Mouse (Mus musculus) forebrain, embryonic 15.5 days (tissue): ENCODE results near the gene Dennd6a. TPM values are rescaled to one million over a fixed set of nuclear protein-coding genes. Genes with fewer than 3 reads are reported as not detected.

Experiments used
- ATAC-seq: fragments of 200-750 bp; cut with Nextera tagmentation; replicated peaks from 2 replicates; pipeline ENCODE4 v1.8.0; 2017; ENCODE audit warnings: mild to moderate bottlenecking, moderate TSS enrichment, moderate library complexity
- H3K27ac ChIP-seq: fragments of 300-500 bp; sonication (generic); replicated peaks from 2 replicates; pipeline ENCODE4 v1.5.1; 2015; ENCODE audit warnings: mild to moderate bottlenecking, inconsistent platforms
- H3K27me3 ChIP-seq: fragments of 300-500 bp; sonication (generic); 2 replicates; pipeline ENCODE4 v1.6.1; 2015; ENCODE audit warnings: inconsistent platforms
- H3K36me3 ChIP-seq: fragments of 300-500 bp; sonication (generic); 2 replicates; pipeline ENCODE4 v1.6.1; 2015; ENCODE audit warnings: mild to moderate bottlenecking, inconsistent platforms
- H3K4me1 ChIP-seq: fragments of 300-500 bp; sonication (generic); 2 replicates; pipeline ENCODE4 v1.6.1; 2015; ENCODE audit warnings: inconsistent platforms
- H3K4me2 ChIP-seq: fragments of 300-500 bp; sonication (generic); replicated peaks from 2 replicates; pipeline ENCODE4 v1.6.1; 2015; ENCODE audit warnings: mild to moderate bottlenecking, inconsistent platforms
- H3K4me3 ChIP-seq: fragments of 300-500 bp; sonication (generic); 2 replicates; pipeline ENCODE4 v1.5.1; 2015; ENCODE audit warnings: mild to moderate bottlenecking, inconsistent platforms
- H3K9ac ChIP-seq: fragments of 300-500 bp; sonication (generic); replicated peaks from 2 replicates; pipeline ENCODE4 v1.6.1; 2015; ENCODE audit warnings: mild to moderate bottlenecking, inconsistent platforms
- H3K9me3 ChIP-seq: fragments of 300-500 bp; sonication (generic); 2 replicates; pipeline ENCODE4 v1.6.1; 2016; ENCODE audit warnings: inconsistent platforms
- WGBS: fragments of 180-500 bp; shearing (Covaris S2); methylation state at CpG from one replicate; pipeline ENCODE4 v1.1.7; 2015; ENCODE audit warnings: mixed read lengths; 5-methylcytosine and 5-hydroxymethylcytosine counted together
- polyA plus RNA-seq: library from polyadenylated mRNA; unstranded; fragments of >200 nt; fragmentation: Nextera tagmentation; extraction: Ambion mirVana; gene quantifications from 2 replicates; pipeline ENCODE4 v1.2.1, GENCODE M21; 2015

Gene Dennd6a
- polyA plus RNA-seq, 1 experiment from 2014 or later, result 23.8 TPM

DNA sequence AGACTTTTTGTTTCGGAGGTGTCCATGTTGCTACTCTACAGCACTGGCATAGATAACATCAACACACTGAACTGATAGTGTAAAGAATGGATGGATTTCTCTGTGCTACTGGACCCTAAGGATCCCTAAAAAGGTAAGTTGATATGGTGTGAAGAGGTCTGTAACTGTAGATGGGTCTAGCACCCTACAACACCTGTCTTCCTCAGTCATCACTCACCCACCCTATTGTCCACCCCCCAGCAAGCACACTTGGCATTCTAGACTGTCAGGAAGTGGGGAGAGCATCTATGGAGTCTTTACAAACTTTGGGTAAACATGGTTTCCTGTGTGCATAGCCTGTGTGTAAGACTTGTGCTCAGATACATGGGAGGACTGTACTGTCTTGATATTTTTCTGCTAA is 31.5 kb upstream of the Dennd6a start:
- no peak overlapping the region for H3K27ac ChIP-seq
- no peak overlapping the region for H3K9ac ChIP-seq
- no peak overlapping the region for H3K4me3 ChIP-seq
- H3K9me3 ChIP-seq, result no peaks in the 10 kb centered on the region
- WGBS, result 95% methylated on average over 1 of the region's 1 CpGs
- no peak for ATAC-seq
- H3K4me2 ChIP-seq, result no peak overlapping the region
- no peaks in the 10 kb centered on the region for H3K36me3 ChIP-seq
- no peaks in the 10 kb centered on the region for H3K4me1 ChIP-seq
- H3K27me3 ChIP-seq, result no peaks in the 10 kb centered on the region

DNA sequence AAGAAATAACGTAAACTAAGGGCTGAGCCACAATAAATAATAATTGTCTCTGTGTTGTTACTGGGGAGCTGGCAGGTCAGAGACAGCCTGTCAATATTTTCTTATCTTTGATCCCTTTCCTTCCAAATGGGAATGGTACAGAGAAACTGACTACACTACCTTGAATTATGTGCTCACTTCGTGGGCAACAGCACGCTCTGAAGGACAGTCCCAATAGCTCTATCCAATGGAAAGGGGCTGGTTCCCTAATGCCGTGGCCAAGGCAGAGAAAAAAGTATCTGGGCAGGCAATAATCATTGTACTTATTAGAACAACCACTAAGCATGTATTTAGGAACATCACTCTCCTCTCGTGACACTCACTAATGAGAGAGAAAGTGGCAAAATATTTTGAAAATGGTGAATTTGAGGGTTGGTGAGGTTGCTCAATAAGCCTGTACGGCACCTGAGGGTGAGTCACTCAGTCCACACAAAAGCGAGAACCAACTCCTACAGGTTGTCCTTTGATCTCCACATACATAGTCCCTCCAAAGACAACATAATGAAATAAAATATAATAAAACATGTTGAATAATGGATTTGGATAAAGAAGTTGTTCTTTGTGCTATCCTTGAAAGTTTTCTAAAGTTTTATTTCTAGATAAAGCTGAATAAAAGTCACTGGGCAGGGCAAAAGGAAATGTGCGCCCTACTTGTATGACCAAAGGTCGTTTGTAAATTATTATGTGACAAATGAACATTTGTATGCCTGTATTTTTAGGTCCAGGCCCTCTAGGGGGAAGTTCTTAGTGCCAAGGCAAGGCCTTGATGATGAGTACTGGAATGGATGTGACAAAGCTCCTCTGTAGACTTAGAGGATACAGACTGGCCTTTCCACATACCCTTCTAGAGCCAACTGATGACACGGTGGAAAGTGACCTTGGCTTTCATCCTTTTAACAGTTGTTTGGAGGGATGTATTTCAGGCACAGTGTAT is 25.9 kb upstream of the Dennd6a start:
- no peaks in the 10 kb centered on the region for H3K27me3 ChIP-seq
- 81% methylated on average over 10 of the region's 10 CpGs for WGBS
- no peak overlapping the region for H3K4me2 ChIP-seq
- no peak overlapping the region for H3K9ac ChIP-seq
- H3K9me3 ChIP-seq, result no peaks in the 10 kb centered on the region
- ATAC-seq, result no peak
- no peaks in the 10 kb centered on the region for H3K36me3 ChIP-seq
- H3K4me1 ChIP-seq, result no peaks in the 10 kb centered on the region
- H3K4me3 ChIP-seq, result no peak overlapping the region
- H3K27ac ChIP-seq, result no peak overlapping the region

DNA sequence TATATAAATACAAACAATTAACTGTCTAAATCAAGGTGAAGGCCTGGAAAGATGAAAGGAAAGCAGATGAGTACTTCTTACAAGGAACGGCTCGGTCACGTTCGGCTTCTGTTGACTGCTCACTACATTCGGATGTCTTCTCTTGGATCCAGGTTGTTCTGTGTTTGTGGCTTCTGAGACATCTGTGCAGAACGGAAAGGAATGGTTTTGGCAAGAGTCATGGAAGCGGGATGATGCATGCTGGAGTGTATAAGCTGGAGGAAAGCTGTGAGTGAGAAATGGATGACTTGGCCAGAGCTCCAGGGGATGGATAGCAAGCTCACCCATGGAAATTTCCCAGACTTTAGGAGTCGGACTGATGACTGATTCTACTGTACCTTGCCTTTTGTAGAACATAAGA is 22.9 kb upstream of the Dennd6a start:
- no peak overlapping the region for H3K9ac ChIP-seq
- H3K27ac ChIP-seq, result no peak overlapping the region
- no peak overlapping the region for H3K4me3 ChIP-seq
- no peaks in the 10 kb centered on the region for H3K4me1 ChIP-seq
- ATAC-seq, result no peak
- no peaks in the 10 kb centered on the region for H3K36me3 ChIP-seq
- 91% methylated on average over 8 of the region's 8 CpGs for WGBS
- H3K9me3 ChIP-seq, result no peaks in the 10 kb centered on the region
- H3K27me3 ChIP-seq, result no peaks in the 10 kb centered on the region
- H3K4me2 ChIP-seq, result no peak overlapping the region

DNA sequence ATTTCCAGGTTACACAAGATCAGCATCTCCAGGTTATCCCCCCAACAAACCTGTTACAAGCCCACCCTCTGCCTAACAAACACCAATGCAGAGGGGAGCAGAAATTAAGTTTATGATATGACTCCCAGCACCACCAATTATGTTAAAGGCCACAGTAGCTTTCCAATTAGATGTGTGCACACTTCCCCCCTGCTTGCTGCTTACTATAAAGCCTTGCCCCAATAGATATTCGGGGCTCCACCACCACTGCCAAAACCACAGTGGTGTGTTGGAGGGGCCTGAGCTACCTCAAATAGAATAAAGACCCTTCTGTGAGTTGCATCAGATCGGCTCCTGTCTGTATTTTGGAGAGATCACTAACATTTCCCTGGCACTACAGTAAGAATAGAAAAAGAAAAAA is 21.2 kb upstream of the Dennd6a start:
- H3K4me3 ChIP-seq, result no peak overlapping the region
- H3K36me3 ChIP-seq, result no peaks in the 10 kb centered on the region
- no peak overlapping the region for H3K27ac ChIP-seq
- 86% methylated on average over 2 of the region's 2 CpGs for WGBS
- H3K4me1 ChIP-seq, result no peaks in the 10 kb centered on the region
- no peaks in the 10 kb centered on the region for H3K27me3 ChIP-seq
- no peak overlapping the region for H3K9ac ChIP-seq
- ATAC-seq, result no peak
- no peak overlapping the region for H3K4me2 ChIP-seq
- H3K9me3 ChIP-seq, result no peaks in the 10 kb centered on the region

DNA sequence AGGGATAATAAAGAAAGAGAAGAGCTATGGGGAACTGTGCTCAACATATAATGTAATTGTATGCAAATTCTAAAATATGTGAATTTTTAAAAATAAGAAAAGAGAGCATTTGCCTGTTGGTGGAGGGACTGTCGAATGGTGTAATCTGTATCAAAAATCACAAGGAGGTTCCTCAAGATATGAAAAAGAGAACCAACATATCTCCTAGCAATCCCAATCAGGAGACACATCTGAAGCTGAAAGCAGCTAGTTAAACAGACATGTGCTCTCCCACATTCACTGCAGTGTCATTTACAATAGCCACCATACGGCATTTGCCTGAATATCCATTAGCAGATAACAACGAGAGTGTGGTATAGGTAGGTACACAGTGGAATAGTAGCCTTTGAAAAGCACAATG is 20.8 kb upstream of the Dennd6a start:
- 83% methylated on average over 3 of the region's 3 CpGs for WGBS
- H3K36me3 ChIP-seq, result no peaks in the 10 kb centered on the region

DNA sequence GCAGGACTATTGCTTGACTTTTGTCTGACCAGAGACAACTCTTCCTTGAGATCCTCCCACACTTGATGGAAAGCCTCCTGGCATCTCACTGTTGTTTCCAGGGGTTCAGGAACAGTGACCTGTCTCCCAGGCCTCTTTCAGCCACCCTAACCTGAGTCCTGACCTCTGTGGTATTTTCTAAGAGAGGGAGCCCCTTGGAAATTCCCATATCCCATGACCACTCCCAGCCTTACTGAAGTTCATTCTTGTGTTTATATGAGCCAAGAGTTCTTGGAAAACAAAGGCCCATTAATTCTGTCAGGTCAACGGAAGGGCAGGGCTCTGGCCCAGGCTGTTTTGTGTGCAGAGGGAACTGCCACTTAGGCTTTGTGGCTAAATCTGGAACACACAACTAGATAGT is 16.1 kb upstream of the Dennd6a start:
- no peak overlapping the region for H3K9ac ChIP-seq
- ATAC-seq, result no peak
- 72% methylated on average over 1 of the region's 1 CpGs for WGBS

More for the DNA sequence above, 20.8 kb upstream of the Dennd6a start:
- ATAC-seq, result no peak
- no peaks in the 10 kb centered on the region for H3K4me1 ChIP-seq
- H3K9ac ChIP-seq, result no peak overlapping the region
- H3K4me2 ChIP-seq, result no peak overlapping the region
- no peaks in the 10 kb centered on the region for H3K27me3 ChIP-seq
- H3K27ac ChIP-seq, result no peak overlapping the region
- H3K4me3 ChIP-seq, result no peak overlapping the region
- no peaks in the 10 kb centered on the region for H3K9me3 ChIP-seq

DNA sequence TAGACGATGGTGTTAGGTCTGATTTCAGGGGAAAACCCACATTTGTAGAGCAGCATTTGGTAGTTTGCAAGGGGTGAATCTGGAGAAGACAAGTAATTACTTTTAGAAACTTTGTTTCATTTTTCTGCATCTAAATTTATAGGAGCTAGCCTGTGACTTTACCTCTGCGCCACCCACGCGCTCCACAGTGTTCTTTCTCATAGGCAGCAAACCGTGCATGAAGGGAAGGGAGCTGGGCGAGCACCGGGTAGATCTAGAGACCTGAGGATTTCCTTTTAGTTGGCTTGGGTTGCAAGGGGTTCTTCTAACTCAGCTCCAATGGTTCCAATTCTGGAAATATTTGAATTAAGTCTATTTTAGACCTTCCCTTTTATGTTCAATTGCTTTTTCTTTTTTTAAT is 15.1 kb upstream of the Dennd6a start:
- Histone ChIP-seq H3K27me3 (no peaks in the 10 kb centered on the region), H3K27ac (no peak overlapping the region), H3K4me2 (no peak overlapping the region), H3K4me1 (no peaks in the 10 kb centered on the region), H3K9me3 (no peaks in the 10 kb centered on the region), H3K4me3 (no peak overlapping the region), H3K9ac (no peak overlapping the region), H3K36me3 (no peaks in the 10 kb centered on the region)
- no peak for ATAC-seq
- WGBS, result 92% methylated on average over 7 of the region's 7 CpGs

More for the DNA sequence above, 16.1 kb upstream of the Dennd6a start:
- H3K27ac ChIP-seq, result no peak overlapping the region
- no peaks in the 10 kb centered on the region for H3K36me3 ChIP-seq
- H3K27me3 ChIP-seq, result no peaks in the 10 kb centered on the region
- H3K4me1 ChIP-seq, result no peaks in the 10 kb centered on the region
- no peak overlapping the region for H3K4me3 ChIP-seq
- H3K9me3 ChIP-seq, result no peaks in the 10 kb centered on the region
- no peak overlapping the region for H3K4me2 ChIP-seq

DNA sequence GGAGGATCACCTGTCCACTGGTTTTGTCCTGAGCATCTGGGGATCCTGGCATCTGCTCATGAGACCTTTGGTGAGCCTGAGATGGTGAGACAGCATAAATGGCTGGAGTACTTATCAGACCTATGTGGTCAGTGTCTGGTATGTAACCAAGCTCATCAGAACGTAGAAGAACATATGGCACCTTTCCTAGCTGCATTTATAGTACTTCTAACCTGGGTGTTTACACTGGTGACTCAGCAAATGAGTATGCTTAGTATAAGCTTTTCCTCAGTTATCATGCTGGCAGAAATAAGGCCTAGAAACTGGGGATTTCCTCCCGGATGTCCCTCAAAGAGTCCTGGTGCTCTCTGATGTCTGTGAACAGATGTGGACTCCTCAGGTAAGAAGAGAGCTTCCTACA is 11.4 kb upstream of the Dennd6a start:
- no peaks in the 10 kb centered on the region for H3K27me3 ChIP-seq
- no peaks in the 10 kb centered on the region for H3K36me3 ChIP-seq
- ATAC-seq, result no peak
- no peak overlapping the region for H3K4me2 ChIP-seq
- no peak overlapping the region for H3K9ac ChIP-seq
- no peak overlapping the region for H3K27ac ChIP-seq
- no peaks in the 10 kb centered on the region for H3K4me1 ChIP-seq
- WGBS, result 85% methylated on average over 2 of the region's 2 CpGs
- no peak overlapping the region for H3K4me3 ChIP-seq
- no peaks in the 10 kb centered on the region for H3K9me3 ChIP-seq

DNA sequence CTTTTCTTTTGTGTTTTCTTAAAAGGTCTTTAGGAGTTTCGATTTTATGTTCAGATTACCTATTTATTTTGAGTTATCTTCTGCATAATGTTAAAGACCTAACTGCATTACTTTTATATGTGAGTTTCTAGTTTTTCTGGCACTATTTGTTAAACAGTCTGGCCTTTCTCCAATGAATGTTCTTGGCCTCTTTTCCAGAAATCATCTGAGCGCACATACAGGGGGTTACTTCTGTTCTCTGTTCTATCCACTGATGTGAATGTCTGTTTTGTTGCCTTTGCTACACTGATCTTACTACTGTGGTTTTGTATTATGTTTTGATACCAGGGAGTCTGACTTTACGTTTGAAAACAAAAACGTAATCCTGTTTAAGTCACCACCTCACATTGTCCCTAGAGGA is 3.8 kb upstream of the Dennd6a start:
- H3K4me2 ChIP-seq, result no peak overlapping the region
- H3K4me3 ChIP-seq, result no peak overlapping the region
- H3K36me3 ChIP-seq, result no peaks in the 10 kb centered on the region
- 86% methylated on average over 4 of the region's 4 CpGs for WGBS
- H3K9me3 ChIP-seq, result no peaks in the 10 kb centered on the region
- H3K27me3 ChIP-seq, result no peaks in the 10 kb centered on the region
- H3K4me1 ChIP-seq, result no peaks in the 10 kb centered on the region
- no peak for ATAC-seq
- H3K9ac ChIP-seq, result no peak overlapping the region
- no peak overlapping the region for H3K27ac ChIP-seq

DNA sequence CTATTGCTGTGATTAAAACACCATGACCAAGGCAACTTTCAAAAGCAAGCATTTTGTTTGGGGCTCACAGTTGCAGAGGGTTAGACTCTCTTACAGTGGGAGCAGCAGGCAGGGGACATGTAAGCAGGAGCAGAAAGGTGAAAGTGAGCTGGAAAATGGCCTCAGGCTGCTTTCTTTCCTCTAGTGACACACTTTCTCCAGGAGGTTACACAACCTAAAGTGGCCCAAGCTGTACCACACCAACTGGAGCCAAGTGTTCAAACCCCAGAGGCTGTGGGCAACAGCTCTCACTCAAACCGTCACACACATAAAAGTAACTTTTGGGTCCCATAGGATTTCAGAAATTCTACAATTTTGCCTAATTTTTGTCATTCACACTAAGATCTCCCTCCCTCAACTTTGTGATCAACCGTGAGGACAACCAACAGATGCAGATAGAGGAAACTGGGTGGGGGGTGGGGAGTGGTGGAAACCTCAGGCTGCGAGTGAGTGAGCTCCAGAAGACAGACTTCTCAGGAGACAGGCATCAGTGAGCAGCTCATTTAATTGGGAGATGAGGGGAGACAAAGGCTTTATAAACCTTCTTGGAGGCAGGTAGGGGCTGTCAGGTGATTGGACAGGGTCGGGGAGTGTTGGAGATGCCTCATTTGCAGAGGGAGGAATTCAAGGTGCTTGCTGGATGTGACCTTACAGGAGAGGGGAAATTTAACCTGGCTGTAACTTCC is 1.5 kb upstream of the Dennd6a start:
- no peak for ATAC-seq

DNA sequence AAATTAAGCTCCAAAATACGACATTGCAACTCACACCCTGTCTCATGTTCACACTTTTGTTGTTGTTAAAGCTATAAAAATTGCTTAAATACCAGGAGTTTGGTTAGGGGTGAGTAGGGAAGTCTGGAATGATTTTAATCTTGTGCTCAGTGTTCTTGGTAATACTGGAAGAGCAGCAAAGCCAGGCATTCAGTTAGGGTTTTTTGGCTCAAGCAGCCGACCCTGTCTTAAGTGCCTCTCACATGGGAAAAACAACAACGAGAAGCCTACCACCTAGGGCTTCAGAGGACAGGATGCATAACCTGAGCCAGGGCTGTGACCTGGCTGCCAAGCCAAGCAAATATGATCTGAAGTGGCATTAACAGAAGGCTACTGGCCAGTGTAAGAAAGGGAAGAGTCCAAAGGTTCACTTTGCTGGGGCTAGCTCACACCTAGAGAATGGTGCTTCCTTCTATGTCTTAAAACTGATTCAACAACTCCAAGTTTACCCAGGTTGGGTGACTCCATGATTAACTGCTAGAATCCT is 2.7 kb downstream of the Dennd6a start:
- Histone ChIP-seq H3K4me3 (no peak overlapping the region), H3K4me1 (peaks cover 11% of the 10 kb centered on the region), H3K27ac (no peak overlapping the region), H3K9ac (no peak overlapping the region), H3K9me3 (no peaks in the 10 kb centered on the region), H3K27me3 (no peaks in the 10 kb centered on the region), H3K4me2 (no peak overlapping the region), H3K36me3 (no peaks in the 10 kb centered on the region)
- no peak for ATAC-seq
- WGBS, result 72% methylated on average over 3 of the region's 3 CpGs

More for the DNA sequence above, 1.5 kb upstream of the Dennd6a start:
- no peak overlapping the region for H3K9ac ChIP-seq
- H3K4me2 ChIP-seq, result no peak overlapping the region
- no peaks in the 10 kb centered on the region for H3K27me3 ChIP-seq
- H3K4me1 ChIP-seq, result no peaks in the 10 kb centered on the region
- no peak overlapping the region for H3K27ac ChIP-seq
- no peaks in the 10 kb centered on the region for H3K9me3 ChIP-seq
- no peak overlapping the region for H3K4me3 ChIP-seq
- WGBS, result 59% methylated on average over 4 of the region's 4 CpGs
- no peaks in the 10 kb centered on the region for H3K36me3 ChIP-seq

DNA sequence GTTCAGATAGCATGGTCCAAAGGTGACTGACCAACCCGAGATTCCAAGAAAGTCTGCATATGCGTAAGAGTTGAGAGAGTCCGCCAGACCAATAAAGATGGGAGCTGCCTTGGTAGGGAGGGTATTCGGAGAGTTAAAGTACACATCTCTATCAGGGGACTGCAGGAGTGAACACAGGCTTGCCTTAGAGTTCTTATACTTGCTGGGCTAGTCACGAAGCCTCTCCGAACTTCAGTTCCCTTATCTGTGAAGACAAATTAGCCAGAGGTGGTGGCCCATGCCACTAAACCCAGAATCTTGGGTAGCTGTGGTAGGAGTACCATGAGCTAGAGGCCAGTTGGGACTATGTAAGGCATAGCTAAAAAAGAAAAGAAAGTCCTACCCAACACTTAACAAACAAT is 5.1 kb downstream of the Dennd6a start:
- peaks cover 14% of the 10 kb centered on the region for H3K4me1 ChIP-seq
- H3K4me3 ChIP-seq, result no peak overlapping the region
- H3K27me3 ChIP-seq, result no peaks in the 10 kb centered on the region
- H3K4me2 ChIP-seq, result peak overlapping the region; percentile 70; the same call in 1 of the 2 replicates
- no peak overlapping the region for H3K27ac ChIP-seq
- H3K9ac ChIP-seq, result no peak overlapping the region
- WGBS, result 73% methylated on average over 6 of the region's 6 CpGs
- H3K36me3 ChIP-seq, result no peaks in the 10 kb centered on the region
- ATAC-seq, result peak; percentile 60; the same call in 1 of the 2 replicates
- no peaks in the 10 kb centered on the region for H3K9me3 ChIP-seq
